Mouse (Mus musculus) lung, adult 2 months (tissue): ENCODE measurements at regions not wholly inside any gene's neighbourhood (a gene's known extent, or its start where the extent isn't known, plus 50 kb on each side); places are given as distances from the start of the nearest gene placed in this dataset.

ENCODE experiments used
- CTCF ChIP-seq: fragments of 200-500 bp; IDR thresholded peaks from 2 replicates; pipeline ENCODE4 v1.5.1; 2011; ENCODE audit warnings: mild to moderate bottlenecking, low read length, control low read depth; ENCODE audit not compliant: insufficient read depth
- POLR2A ChIP-seq: fragments of 200-500 bp; IDR thresholded peaks from 2 replicates; pipeline ENCODE4 v1.6.1; 2011; ENCODE audit warnings: low read depth, mild to moderate bottlenecking, control low read depth, low read length, borderline replicate concordance; ENCODE audit errors: extremely low read depth

DNA sequence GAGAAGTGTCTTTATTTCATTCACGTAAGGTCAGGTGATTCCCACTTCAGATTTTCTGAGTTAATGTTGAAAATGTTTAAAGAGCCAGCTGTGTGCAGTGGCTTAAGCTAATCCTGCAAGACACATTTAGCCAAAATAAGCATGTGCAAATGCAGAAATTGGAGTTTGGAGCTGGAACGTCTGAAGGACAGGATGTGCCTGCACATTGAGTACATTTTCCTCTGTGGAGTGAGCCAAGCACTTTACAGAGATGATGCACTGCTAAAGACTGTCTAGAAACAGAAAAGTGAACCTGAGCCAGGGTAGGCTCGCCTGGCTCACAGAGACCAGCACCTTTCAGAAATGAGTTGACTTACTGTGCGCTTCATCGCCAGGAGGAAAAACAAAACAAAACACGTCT lies 137.1 kb downstream of the CK137956 start:
- no peak for TF ChIP-seq POLR2A
- TF ChIP-seq CTCF: no peak
